Mouse (Mus musculus) brain, embryonic 14.5 days (tissue): ENCODE measurements around the gene Ttbk1.

Source experiments
- CTCF ChIP-seq: fragments of 200-500 bp; IDR thresholded peaks from 2 replicates; pipeline ENCODE4 v1.5.1; 2012; ENCODE audit warnings: inconsistent platforms, mild to moderate bottlenecking, moderate library complexity, borderline replicate concordance; ENCODE audit not compliant: insufficient read depth, insufficient read length; ENCODE audit errors: extremely low read depth
- POLR2A ChIP-seq: fragments of 200-500 bp; IDR thresholded peaks from 2 replicates; pipeline ENCODE4 v1.6.1; 2012; ENCODE audit warnings: mild to moderate bottlenecking, inconsistent platforms, borderline replicate concordance; ENCODE audit not compliant: poor library complexity, insufficient read depth, insufficient read length, severe bottlenecking; ENCODE audit errors: extremely low read depth

- no peak for TF ChIP-seq CTCF
- no peak for TF ChIP-seq POLR2A
Observed at GRCm38 (mm10) chr17:46394631-46395030, 92.8 kb downstream of the Ttbk1 start.
